Mouse (Mus musculus) Muller cell, postnatal 12 days (primary cell): ENCODE results near the gene Pld5.
"Not testable (repeated sequence)": the region's sequence is repeated elsewhere in the genome, so short reads cannot be mapped to it uniquely, and the experiment has no call there.

Experiments used
- DNase-seq: peaks from one replicate; pipeline ENCODE4 v3.0.0-alpha.2; 2015; ENCODE audit errors: inconsistent ontology term

Gene Pld5

GRCm38 (mm10) chr1:176046375-176046774 is 228.7 kb downstream of the Pld5 start:
- no peak for DNase-seq

GRCm38 (mm10) chr1:176043056-176043455 is 232.1 kb downstream of the Pld5 start:
- no peak for DNase-seq

GRCm38 (mm10) chr1:176039923-176040322 is 235.2 kb downstream of the Pld5 start:
- no peak for DNase-seq

GRCm38 (mm10) chr1:176036028-176036427 is 239.1 kb downstream of the Pld5 start:
- DNase-seq = peak; percentile 19

GRCm38 (mm10) chr1:176034699-176035098 is 240.4 kb downstream of the Pld5 start:
- no peak for DNase-seq

GRCm38 (mm10) chr1:176033698-176034097 is 241.4 kb downstream of the Pld5 start:
- no peak for DNase-seq

GRCm38 (mm10) chr1:176029063-176029462 is 246.0 kb downstream of the Pld5 start:
- no peak for DNase-seq

GRCm38 (mm10) chr1:176028397-176028796 is 246.7 kb downstream of the Pld5 start:
- DNase-seq = no peak

GRCm38 (mm10) chr1:176024501-176024900 is 250.6 kb downstream of the Pld5 start:
- no peak for DNase-seq

- DNase-seq = no peak
Measured at GRCm38 (mm10) chr1:176018523-176018922, 256.6 kb downstream of the Pld5 start.

GRCm38 (mm10) chr1:176016076-176016475 is 259.0 kb downstream of the Pld5 start:
- DNase-seq = no peak

GRCm38 (mm10) chr1:176013497-176014268 is 261.4 kb downstream of the Pld5 start:
- no peak for DNase-seq

GRCm38 (mm10) chr1:176011535-176011934 is 263.6 kb downstream of the Pld5 start:
- no peak for DNase-seq

GRCm38 (mm10) chr1:176011072-176011471 is 264.0 kb downstream of the Pld5 start:
- DNase-seq = no peak

- no peak for DNase-seq
Measured at GRCm38 (mm10) chr1:176008411-176008810, 266.7 kb downstream of the Pld5 start.

GRCm38 (mm10) chr1:176000599-176000998 is 274.5 kb downstream of the Pld5 start:
- no peak for DNase-seq

- peak; percentile 13 for DNase-seq
Measured at GRCm38 (mm10) chr1:175997076-175997651, 277.9 kb downstream of the Pld5 start.

- DNase-seq = no peak
Measured at GRCm38 (mm10) chr1:175988912-175989311, 286.2 kb downstream of the Pld5 start.

- DNase-seq = no peak
Measured at GRCm38 (mm10) chr1:175988448-175988847, 286.7 kb downstream of the Pld5 start.

- not testable (repeated sequence) for DNase-seq
Measured at GRCm38 (mm10) chr1:175979014-175979413, 296.1 kb downstream of the Pld5 start, which contains the start of gene Rbm8a2. Gene Rbm8a2 (minus strand): TSS chr1:175979114.

- no peak for DNase-seq
Measured at GRCm38 (mm10) chr1:175970710-175971109, 304.4 kb downstream of the Pld5 start.

GRCm38 (mm10) chr1:175967004-175967745 is 307.9 kb downstream of the Pld5 start:
- no peak for DNase-seq

- no peak for DNase-seq
Measured at GRCm38 (mm10) chr1:175961786-175962185, 313.3 kb downstream of the Pld5 start.
